Mouse (Mus musculus) hindbrain, embryonic 13.5 days (tissue): ENCODE results near the gene Slc6a16. TPM values are rescaled to one million over a fixed set of nuclear protein-coding genes. Genes with fewer than 3 reads are reported as not detected.

ENCODE experiments used
- ATAC-seq: fragments of 200-750 bp; cut with Nextera tagmentation; 2 replicates; pipeline ENCODE4 v1.8.0; 2017; ENCODE audit warnings: moderate TSS enrichment; ENCODE audit not compliant: low FRiP score
- H3K27ac ChIP-seq: fragments of 300-500 bp; sonication (generic); 2 replicates; pipeline ENCODE4 v1.5.1; 2015; ENCODE audit warnings: inconsistent platforms, mild to moderate bottlenecking, moderate library complexity
- H3K27me3 ChIP-seq: fragments of 300-500 bp; sonication (generic); 2 replicates; pipeline ENCODE4 v1.6.1; 2015; ENCODE audit warnings: mild to moderate bottlenecking, inconsistent platforms
- H3K36me3 ChIP-seq: fragments of 300-500 bp; sonication (generic); 2 replicates; pipeline ENCODE4 v1.6.1; 2015; ENCODE audit warnings: mild to moderate bottlenecking, inconsistent platforms
- H3K4me1 ChIP-seq: fragments of 300-500 bp; sonication (generic); replicated peaks from 2 replicates; pipeline ENCODE4 v1.6.1; 2015; ENCODE audit warnings: inconsistent platforms
- H3K4me2 ChIP-seq: fragments of 300-500 bp; sonication (generic); 2 replicates; pipeline ENCODE4 v1.6.1; 2015; ENCODE audit warnings: inconsistent platforms, mild to moderate bottlenecking, moderate library complexity
- H3K4me3 ChIP-seq: fragments of 300-500 bp; sonication (generic); 2 replicates; pipeline ENCODE4 v1.5.1; 2015; ENCODE audit warnings: mild to moderate bottlenecking, inconsistent platforms
- H3K9ac ChIP-seq: fragments of 300-500 bp; sonication (generic); 2 replicates; pipeline ENCODE4 v1.6.1; 2015; ENCODE audit warnings: mild to moderate bottlenecking, inconsistent platforms
- H3K9me3 ChIP-seq: fragments of 300-500 bp; sonication (generic); 2 replicates; pipeline ENCODE4 v1.6.1; 2016; ENCODE audit warnings: inconsistent platforms
- WGBS: fragments of 180-500 bp; shearing (Covaris S2); methylation state at CpG from one replicate; pipeline ENCODE4 v1.1.7; 2015; 5-methylcytosine and 5-hydroxymethylcytosine counted together
- polyA plus RNA-seq: library from polyadenylated mRNA; unstranded; fragments of >200 nt; fragmentation: Nextera tagmentation; extraction: Ambion mirVana; gene quantifications from 2 replicates; pipeline ENCODE4 v1.2.1, GENCODE M21; 2015

The Slc6a16 gene
- polyA plus RNA-seq = 0.18 and 0.38 TPM in 2 replicates

- peak; percentile 63; the same call in 1 of the 2 replicates for ATAC-seq
- Histone ChIP-seq H3K9me3 (no peaks in the 10 kb centered on the region), H3K27ac (no peak within 1 kb of the TSS), H3K4me3 (peak within 1 kb of the TSS; percentile 42), H3K27me3 (peaks cover 51% of the 10 kb centered on the region), H3K4me1 (peaks cover 10% of the 10 kb centered on the region), H3K9ac (peak within 1 kb of the TSS; percentile 61), H3K4me2 (peak within 1 kb of the TSS; percentile 68), H3K36me3 (no peaks in the 10 kb centered on the region)
- 10% methylated on average over 53 of the region's 53 CpGs for WGBS
Measured at GRCm38 (mm10) chr7:45240633-45241388, at the start of gene Slc6a16. Gene Slc6a16, plus strand, starts transcription at chr7:45241085.

DNA sequence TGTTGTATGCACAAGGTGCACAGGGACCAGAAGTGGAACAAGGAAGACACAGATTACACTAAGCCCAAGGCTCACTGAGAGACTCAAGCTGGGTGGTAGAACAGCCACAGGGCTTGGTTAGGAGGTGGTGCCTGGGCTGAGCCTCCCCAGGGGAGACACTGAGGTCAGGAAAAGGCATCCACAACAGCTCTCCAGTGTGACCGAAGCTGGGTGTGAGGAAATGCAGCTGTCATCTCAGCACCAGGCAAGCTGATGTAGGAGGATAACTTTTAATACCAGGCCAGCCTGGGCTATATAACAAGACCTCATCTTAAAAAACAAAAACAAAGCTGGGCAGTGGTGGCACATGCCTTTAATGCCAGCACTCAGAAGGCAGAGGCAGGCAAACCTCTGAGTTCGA is 49.7 kb upstream of the Slc6a16 start:
- H3K36me3 ChIP-seq = no peaks in the 10 kb centered on the region
- H3K4me3 ChIP-seq = no peak overlapping the region
- peaks cover 61% of the 10 kb centered on the region for H3K27me3 ChIP-seq
- peaks cover 6% of the 10 kb centered on the region; the same call in 1 of the 2 replicates for H3K4me1 ChIP-seq
- no peak for ATAC-seq
- H3K27ac ChIP-seq = no peak overlapping the region
- 76% methylated on average over 2 of the region's 2 CpGs for WGBS
- no peaks in the 10 kb centered on the region for H3K9me3 ChIP-seq
- no peak overlapping the region for H3K9ac ChIP-seq
- no peak overlapping the region for H3K4me2 ChIP-seq

- Histone ChIP-seq H3K4me2 (no peak overlapping the region), H3K27me3 (peaks cover 54% of the 10 kb centered on the region), H3K36me3 (no peaks in the 10 kb centered on the region), H3K9me3 (no peaks in the 10 kb centered on the region), H3K9ac (0 out of 2 replicates have a peak overlapping the region, but pooled peaks have one; percentile 49), H3K27ac (peak overlapping the region; percentile 44), H3K4me1 (peaks cover 6% of the 10 kb centered on the region; the same call in 1 of the 2 replicates), H3K4me3 (no peak overlapping the region)
- ATAC-seq = no peak
- WGBS = 27% methylated on average over 8 of the region's 8 CpGs
Measured at GRCm38 (mm10) chr7:45191803-45192363, 49.0 kb upstream of the Slc6a16 start.

DNA sequence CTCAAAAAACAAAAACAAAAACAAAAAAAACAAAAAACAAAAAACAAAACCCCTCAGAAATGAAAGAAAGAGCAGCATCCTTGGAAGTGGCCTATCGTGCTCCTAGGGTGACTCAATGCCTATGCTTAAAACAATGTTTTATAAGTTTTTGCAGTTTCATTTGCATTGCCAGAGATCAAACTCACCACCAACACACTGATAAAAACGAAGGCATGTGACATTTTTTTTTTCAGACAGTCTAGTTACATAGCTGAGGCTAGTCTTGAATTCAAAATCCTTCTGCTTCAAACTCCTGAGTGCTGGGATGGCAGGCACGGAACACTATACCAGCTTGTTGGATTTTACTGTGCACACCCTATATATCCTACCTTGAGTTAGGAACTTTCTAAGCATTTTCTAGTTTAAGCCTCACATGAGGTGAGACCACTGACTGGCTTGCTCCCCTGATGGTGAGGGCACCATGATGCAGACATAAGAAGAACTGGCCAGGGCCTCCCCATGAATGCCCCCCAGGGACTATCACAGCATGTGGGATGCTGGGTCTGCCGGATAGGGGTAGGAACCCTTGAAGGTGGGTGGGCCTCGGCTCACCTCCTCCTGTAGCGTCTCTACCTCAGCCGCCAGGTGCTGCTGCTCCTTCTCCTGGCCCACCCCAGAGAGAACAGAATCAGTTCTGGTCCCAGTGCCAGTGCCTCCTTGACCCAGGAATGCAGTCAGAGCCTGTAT is 48.1 kb upstream of the Slc6a16 start:
- H3K4me2 ChIP-seq = no peak overlapping the region
- H3K4me1 ChIP-seq = peaks cover 6% of the 10 kb centered on the region; the same call in 1 of the 2 replicates
- H3K9me3 ChIP-seq = no peaks in the 10 kb centered on the region
- no peaks in the 10 kb centered on the region for H3K36me3 ChIP-seq
- H3K9ac ChIP-seq = no peak overlapping the region
- WGBS = 83% methylated on average over 7 of the region's 7 CpGs
- no peak overlapping the region for H3K4me3 ChIP-seq
- ATAC-seq = no peak
- no peak overlapping the region for H3K27ac ChIP-seq
- peaks cover 55% of the 10 kb centered on the region for H3K27me3 ChIP-seq

- Histone ChIP-seq H3K27me3 (peaks cover 48% of the 10 kb centered on the region), H3K9ac (peak overlapping the region; percentile 46)
Measured at GRCm38 (mm10) chr7:45193406-45193805, 47.5 kb upstream of the Slc6a16 start.

GRCm38 (mm10) chr7:45193871-45194785 is 46.8 kb upstream of the Slc6a16 start:
- H3K9me3 ChIP-seq = no peaks in the 10 kb centered on the region
- peaks cover 12% of the 10 kb centered on the region for H3K4me1 ChIP-seq
- H3K36me3 ChIP-seq = no peaks in the 10 kb centered on the region
- H3K27ac ChIP-seq = no peak overlapping the region
- ATAC-seq = no peak
- no peak overlapping the region for H3K4me3 ChIP-seq
- no peak overlapping the region for H3K4me2 ChIP-seq
- 74% methylated on average over 17 of the region's 17 CpGs for WGBS
- H3K9ac ChIP-seq = no peak overlapping the region
- peaks cover 41% of the 10 kb centered on the region for H3K27me3 ChIP-seq

More at GRCm38 (mm10) chr7:45193406-45193805, 47.5 kb upstream of the Slc6a16 start:
- H3K4me1 ChIP-seq = peaks cover 11% of the 10 kb centered on the region
- H3K27ac ChIP-seq = no peak overlapping the region
- H3K9me3 ChIP-seq = no peaks in the 10 kb centered on the region
- H3K36me3 ChIP-seq = no peaks in the 10 kb centered on the region
- WGBS = 49% methylated on average over 5 of the region's 5 CpGs
- ATAC-seq = no peak
- H3K4me2 ChIP-seq = no peak overlapping the region
- no peak overlapping the region for H3K4me3 ChIP-seq

- Histone ChIP-seq H3K36me3 (no peaks in the 10 kb centered on the region), H3K9ac (no peak overlapping the region), H3K9me3 (no peaks in the 10 kb centered on the region), H3K4me3 (no peak overlapping the region), H3K27ac (no peak overlapping the region), H3K4me2 (no peak overlapping the region), H3K4me1 (peaks cover 12% of the 10 kb centered on the region), H3K27me3 (peaks cover 27% of the 10 kb centered on the region)
- WGBS = 67% methylated on average over 13 of the region's 13 CpGs
- ATAC-seq = no peak
Measured at GRCm38 (mm10) chr7:45195341-45196175, 45.3 kb upstream of the Slc6a16 start.

DNA sequence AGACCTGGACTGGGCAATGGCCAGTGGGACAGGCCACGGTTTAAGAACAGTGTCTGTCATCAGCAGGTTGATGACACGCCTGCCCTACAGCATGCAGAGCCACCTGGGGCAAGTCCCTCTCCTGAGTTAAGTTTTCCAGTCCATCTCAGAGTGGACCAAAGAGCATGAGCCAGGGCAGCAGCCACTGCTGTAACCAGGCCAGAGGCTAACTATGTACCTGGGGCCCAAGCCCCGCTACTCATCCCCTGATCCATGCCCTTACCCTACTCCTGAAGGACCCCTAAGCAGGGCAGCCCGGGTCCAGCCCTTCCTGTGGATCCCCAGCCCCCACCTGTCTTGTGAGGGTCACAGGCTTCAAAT is 44.7 kb upstream of the Slc6a16 start:
- Histone ChIP-seq H3K27me3 (peaks cover 22% of the 10 kb centered on the region), H3K4me1 (peaks cover 12% of the 10 kb centered on the region), H3K4me3 (no peak overlapping the region), H3K9ac (no peak overlapping the region), H3K9me3 (no peaks in the 10 kb centered on the region), H3K4me2 (no peak overlapping the region), H3K36me3 (no peaks in the 10 kb centered on the region), H3K27ac (no peak overlapping the region)
- ATAC-seq = no peak
- whole genome bisulfite sequencing = 85% methylated on average over 4 of the region's 4 CpGs

GRCm38 (mm10) chr7:45196994-45197393 is 43.9 kb upstream of the Slc6a16 start:
- Histone ChIP-seq H3K4me2 (no peak overlapping the region), H3K36me3 (no peaks in the 10 kb centered on the region), H3K9me3 (no peaks in the 10 kb centered on the region), H3K9ac (peak overlapping the region; percentile 40; the same call in 1 of the 2 replicates), H3K4me3 (no peak overlapping the region), H3K27ac (no peak overlapping the region), H3K27me3 (peaks cover 22% of the 10 kb centered on the region), H3K4me1 (peaks cover 7% of the 10 kb centered on the region)
- no peak for ATAC-seq
- 75% methylated on average over 5 of the region's 5 CpGs for WGBS

DNA sequence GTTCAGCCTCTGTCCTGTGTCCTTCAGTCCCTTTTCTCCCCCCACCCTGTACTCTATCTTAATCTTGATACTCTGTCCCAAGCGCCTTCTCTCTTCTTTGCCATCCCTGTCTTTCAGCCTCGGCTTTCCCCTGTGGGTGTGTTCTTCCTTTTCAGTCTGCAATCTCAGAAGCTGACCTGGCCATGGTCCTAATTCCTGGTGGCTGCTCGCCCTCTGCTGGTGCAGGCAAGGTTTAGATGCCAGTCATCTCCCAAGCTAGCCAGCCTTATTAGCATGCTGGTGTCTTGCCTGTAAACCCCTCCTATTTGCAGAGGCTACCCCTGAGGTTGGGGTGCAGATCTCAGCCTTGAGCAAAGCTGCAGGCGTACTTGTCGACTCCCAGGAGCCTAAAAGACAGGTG is 42.5 kb upstream of the Slc6a16 start:
- no peak overlapping the region for H3K9ac ChIP-seq
- no peaks in the 10 kb centered on the region for H3K9me3 ChIP-seq
- WGBS = 14% methylated on average over 5 of the region's 5 CpGs
- peak; percentile 62; the same call in 1 of the 2 replicates for ATAC-seq
- peaks cover 5% of the 10 kb centered on the region; the same call in 1 of the 2 replicates for H3K4me1 ChIP-seq
- peaks cover 26% of the 10 kb centered on the region for H3K27me3 ChIP-seq
- no peak overlapping the region for H3K4me2 ChIP-seq
- no peak overlapping the region for H3K27ac ChIP-seq
- H3K4me3 ChIP-seq = no peak overlapping the region
- H3K36me3 ChIP-seq = no peaks in the 10 kb centered on the region

- no peaks in the 10 kb centered on the region for H3K36me3 ChIP-seq
- H3K27ac ChIP-seq = no peak overlapping the region
- 0 out of 2 replicates have a peak overlapping the region, but pooled peaks have one; percentile 6 for H3K9ac ChIP-seq
- peaks cover 6% of the 10 kb centered on the region; the same call in 1 of the 2 replicates for H3K4me1 ChIP-seq
- 83% methylated on average over 11 of the region's 11 CpGs for WGBS
- ATAC-seq = no peak
- H3K9me3 ChIP-seq = no peaks in the 10 kb centered on the region
- H3K4me2 ChIP-seq = no peak overlapping the region
- H3K4me3 ChIP-seq = no peak overlapping the region
- H3K27me3 ChIP-seq = peaks cover 27% of the 10 kb centered on the region
Measured at GRCm38 (mm10) chr7:45198961-45199360, 41.9 kb upstream of the Slc6a16 start.
